Mouse (Mus musculus): Measurements from ENCODE around the gene Ankrd35.
"Not testable (repeated sequence)": the region's sequence is repeated elsewhere in the genome, so short reads cannot be mapped to it uniquely, and the experiment has no call there.

Ankrd35 gene

GRCm38 (mm10) chr3:96704778-96705177 is 34.8 kb downstream of the Ankrd35 start:
- no peak for DNase-seq (ENCODE audit: extremely low read depth, low read depth, low spot score)

GRCm38 (mm10) chr3:96706217-96706616 is 36.3 kb downstream of the Ankrd35 start:
- no peak for DNase-seq (ENCODE audit: extremely low read depth, low read depth, low spot score)

GRCm38 (mm10) chr3:96706984-96707383 is 37.1 kb downstream of the Ankrd35 start:
- no peak for DNase-seq (ENCODE audit: extremely low read depth, low read depth, low spot score)

- no peak for DNase-seq (ENCODE audit: extremely low read depth, low read depth, low spot score)
Observed at GRCm38 (mm10) chr3:96707903-96708683, 38.2 kb downstream of the Ankrd35 start, which contains the start of gene Nudt17. Nudt17 (minus strand) TSS chr3:96708562.

- no peak for DNase-seq (ENCODE audit: extremely low read depth, low read depth, low spot score)
Observed at GRCm38 (mm10) chr3:96708684-96709064, 38.7 kb downstream of the Ankrd35 start.

- no peak for DNase-seq (ENCODE audit: extremely low read depth, low read depth, low spot score)
Observed at GRCm38 (mm10) chr3:96714286-96714685, 44.4 kb downstream of the Ankrd35 start.

- no peak for DNase-seq (ENCODE audit: extremely low read depth, low read depth, low spot score)
Observed at GRCm38 (mm10) chr3:96715854-96716253, 45.9 kb downstream of the Ankrd35 start.

- no peak for DNase-seq (ENCODE audit: extremely low read depth, low read depth, low spot score)
Observed at GRCm38 (mm10) chr3:96719173-96719572, 49.2 kb downstream of the Ankrd35 start.

- no peak for DNase-seq (ENCODE audit: extremely low read depth, low read depth, low spot score)
Observed at GRCm38 (mm10) chr3:96727343-96727827, 57.5 kb downstream of the Ankrd35 start, which contains the start of the genes Polr3c and Rnf115. Polr3c (minus strand) TSS chr3:96727628. Rnf115 (plus strand) TSS chr3:96727664.

- DNase-seq (ENCODE audit: extremely low read depth, low read depth, low spot score): no peak
Observed at GRCm38 (mm10) chr3:96727828-96728633, 58.1 kb downstream of the Ankrd35 start.

- DNase-seq (ENCODE audit: extremely low read depth, low read depth, low spot score): no peak
Observed at GRCm38 (mm10) chr3:96728634-96729402, 58.9 kb downstream of the Ankrd35 start.

GRCm38 (mm10) chr3:96729403-96729784 is 59.5 kb downstream of the Ankrd35 start:
- no peak for DNase-seq (ENCODE audit: extremely low read depth, low read depth, low spot score)

GRCm38 (mm10) chr3:96730785-96731184 is 60.9 kb downstream of the Ankrd35 start:
- no peak for DNase-seq (ENCODE audit: extremely low read depth, low read depth, low spot score)

GRCm38 (mm10) chr3:96733984-96734383 is 64.1 kb downstream of the Ankrd35 start:
- no peak for DNase-seq (ENCODE audit: extremely low read depth, low read depth, low spot score)

GRCm38 (mm10) chr3:96735200-96735599 is 65.3 kb downstream of the Ankrd35 start:
- DNase-seq (ENCODE audit: extremely low read depth, low read depth, low spot score): no peak

- peak; percentile 87 for DNase-seq (ENCODE audit: extremely low read depth, low read depth, low spot score)
Observed at GRCm38 (mm10) chr3:96737013-96737740, 67.2 kb downstream of the Ankrd35 start.

- DNase-seq (ENCODE audit: extremely low read depth, low read depth, low spot score): no peak
Observed at GRCm38 (mm10) chr3:96737995-96738394, 68.1 kb downstream of the Ankrd35 start.

GRCm38 (mm10) chr3:96740279-96740678 is 70.3 kb downstream of the Ankrd35 start:
- not testable (repeated sequence) for DNase-seq (ENCODE audit: extremely low read depth, low read depth, low spot score)

Measured in fat pad, adult 2 months (tissue).